Mouse (Mus musculus) ovary, postnatal 10 days (tissue): ENCODE measurements at regions not wholly inside any gene's neighbourhood (a gene's known extent, or its start where the extent isn't known, plus 50 kb on each side); places are given as distances from the start of the nearest gene placed in this dataset.

Source experiments
- DNase-seq: peaks from one replicate; pipeline ENCODE4 v3.0.0; 2022; ENCODE audit warnings: low spot score

DNA sequence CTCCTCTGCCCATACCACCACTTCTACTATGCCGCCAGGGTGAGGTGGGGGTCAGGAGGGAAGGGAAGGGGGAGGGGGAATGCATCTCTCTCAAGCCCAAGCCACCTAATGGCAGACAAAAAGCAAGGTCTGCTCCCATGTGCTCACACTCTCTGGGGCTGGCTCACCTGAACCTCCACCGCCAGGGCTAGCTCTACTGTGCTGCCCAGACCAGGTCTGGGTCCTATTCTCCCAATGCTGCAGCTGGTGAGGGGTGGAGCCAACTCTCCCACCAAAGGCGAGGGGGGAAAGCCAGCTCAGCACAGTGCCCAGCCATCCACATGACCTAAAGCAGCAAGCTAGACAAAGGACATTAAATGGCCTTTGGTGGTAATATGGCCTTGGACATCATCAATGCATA lies 158.6 kb downstream of the Chic2 start:
- no peak for DNase-seq

DNA sequence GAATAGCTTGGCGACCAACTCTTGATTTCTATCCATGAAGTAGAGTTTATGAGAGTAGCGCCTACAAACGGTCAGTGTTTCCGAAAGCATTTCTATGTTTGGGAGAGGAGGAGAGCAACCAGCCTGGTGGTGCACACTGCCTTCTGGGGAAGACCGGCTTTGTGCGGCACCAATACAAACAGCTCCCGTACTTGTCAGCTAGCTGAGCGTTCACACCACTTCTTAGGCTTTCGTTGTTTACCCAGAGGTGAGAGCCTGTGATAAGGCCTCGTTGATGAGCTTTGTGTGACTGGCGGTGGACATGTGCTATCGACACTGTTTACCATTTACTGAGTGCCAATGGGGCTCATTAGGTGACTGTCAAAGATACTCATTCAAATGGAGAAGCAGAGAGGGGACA lies 162.0 kb downstream of the Chic2 start:
- no peak for DNase-seq

DNA sequence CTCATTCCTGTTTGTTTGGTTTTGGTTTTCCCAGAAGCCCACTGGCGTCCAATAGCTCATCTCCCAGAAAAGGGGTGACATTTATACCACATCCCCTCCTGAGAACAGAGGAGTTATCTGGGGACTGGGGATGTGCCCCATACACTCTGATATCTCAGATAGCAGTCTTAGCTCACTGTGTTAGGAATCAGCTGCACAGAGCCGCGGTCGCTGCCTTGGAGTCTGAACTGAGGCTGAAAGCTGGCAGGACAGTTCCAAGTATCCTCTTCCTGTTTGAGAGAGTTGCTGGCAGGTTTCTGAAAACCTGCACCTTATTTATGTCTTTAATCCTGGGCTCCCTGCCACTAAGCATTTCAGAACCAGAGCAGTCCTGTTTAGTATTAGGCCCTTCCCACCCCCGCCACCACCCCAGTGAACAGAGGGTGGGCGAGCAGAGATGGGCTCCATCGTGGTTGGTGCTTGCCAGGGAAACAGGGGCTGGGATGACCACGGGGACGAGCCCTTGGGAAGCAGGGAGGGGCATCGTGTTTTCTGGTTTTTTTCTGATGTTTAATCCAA lies 163.8 kb downstream of the Chic2 start:
- no peak for DNase-seq

DNA sequence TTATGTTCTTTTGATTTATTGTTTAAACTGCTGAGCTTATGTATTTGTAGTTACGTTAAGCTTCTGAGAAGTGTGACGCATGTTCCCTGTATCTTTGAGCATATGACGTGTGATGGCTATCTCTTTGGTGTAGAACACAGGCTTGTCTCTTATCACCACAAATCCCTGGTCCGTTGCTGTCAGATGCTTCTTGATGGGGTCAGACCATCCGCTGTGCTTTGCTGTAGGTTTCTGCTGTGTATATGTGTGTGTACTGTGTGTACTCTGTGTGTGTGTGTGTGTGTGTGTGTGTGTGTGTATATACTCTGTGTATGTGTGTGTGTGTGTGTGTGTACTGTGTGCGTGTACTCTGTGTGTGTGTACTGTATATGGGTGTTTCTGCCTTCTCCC lies 164.5 kb downstream of the Chic2 start:
- DNase-seq = no peak

DNA sequence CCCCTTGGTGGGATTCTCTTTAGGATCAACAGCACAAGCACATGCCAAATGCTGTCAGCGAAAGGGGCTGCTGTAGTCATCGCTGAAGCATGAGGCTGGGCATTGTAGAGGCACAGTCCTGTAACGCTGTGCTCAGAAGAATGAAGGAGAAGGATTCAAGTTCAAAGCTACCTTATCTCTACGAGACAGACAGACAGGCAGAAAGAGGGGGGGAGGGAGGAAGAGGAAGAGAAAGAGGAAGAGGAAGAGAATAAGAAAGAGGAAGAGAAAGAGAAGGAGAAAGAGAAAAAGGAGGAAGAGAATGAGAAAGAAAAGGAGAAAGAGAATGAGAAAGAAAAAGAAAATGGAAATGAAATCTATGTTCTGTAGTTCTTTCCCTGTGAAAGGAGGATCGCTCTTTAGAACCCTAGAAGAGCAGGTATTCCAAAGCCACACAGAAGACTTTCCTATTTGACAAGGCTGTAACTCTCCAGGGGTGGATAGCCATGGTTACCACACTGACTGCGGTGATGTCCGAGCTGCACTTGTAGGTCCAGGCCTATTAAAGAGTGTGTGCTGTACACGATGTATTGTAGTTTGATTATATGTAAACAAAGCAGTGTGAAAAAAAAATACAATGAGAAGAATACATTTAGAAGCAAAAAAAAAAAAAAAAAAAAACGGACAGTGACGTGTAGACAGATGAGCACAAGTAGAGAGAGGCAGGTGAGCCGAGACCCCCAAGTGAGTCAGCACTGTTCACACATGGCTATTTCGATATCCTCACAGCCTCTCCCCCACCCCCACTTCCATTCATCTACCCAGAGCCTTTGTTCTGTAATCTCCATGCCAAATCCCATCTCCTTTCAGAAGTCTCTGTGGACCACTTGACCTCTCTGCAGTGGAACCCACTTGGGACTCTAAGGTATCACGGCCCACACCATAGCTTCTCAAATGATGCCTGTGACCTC lies 165.2 kb downstream of the Chic2 start:
- DNase-seq = no peak

DNA sequence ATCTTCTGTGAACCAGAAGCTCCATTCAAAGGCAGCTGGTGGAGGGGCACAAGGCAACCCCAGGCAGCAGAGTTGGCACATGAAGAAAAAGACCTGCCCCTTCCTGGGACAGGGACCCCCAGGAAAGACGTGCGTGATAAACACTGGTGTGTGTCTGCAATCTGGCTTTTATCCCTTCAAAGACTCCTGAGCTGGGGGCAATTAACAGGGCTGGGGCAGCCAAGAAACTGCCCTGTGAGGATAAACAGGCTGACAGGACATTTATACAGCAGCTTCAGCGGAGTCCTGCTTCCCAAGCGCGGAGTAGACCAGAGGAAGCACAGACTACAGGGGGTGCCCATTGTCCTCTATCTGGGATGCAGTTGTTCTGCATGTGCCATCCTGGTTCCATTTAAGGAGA lies 167.0 kb downstream of the Chic2 start:
- no peak for DNase-seq

DNA sequence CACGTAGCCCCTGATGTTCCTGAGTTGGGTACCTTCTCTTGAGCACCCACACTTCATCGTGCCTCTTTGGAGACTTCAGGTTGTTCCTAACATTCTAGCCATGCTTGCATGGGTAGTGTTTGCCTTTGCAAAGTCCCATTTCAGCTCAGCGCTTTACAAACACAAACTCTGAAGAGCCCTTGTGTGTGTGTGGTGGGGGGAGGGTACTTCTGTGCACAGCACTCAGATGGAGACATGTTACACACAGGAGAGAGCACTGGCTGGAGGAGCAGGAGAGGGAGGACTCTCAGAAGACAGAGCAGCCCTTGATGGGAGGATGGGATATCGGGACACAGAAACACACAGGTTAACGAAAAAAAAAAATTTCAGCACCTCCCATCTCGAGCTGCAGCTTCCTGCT lies 167.4 kb downstream of the Chic2 start:
- no peak for DNase-seq

DNA sequence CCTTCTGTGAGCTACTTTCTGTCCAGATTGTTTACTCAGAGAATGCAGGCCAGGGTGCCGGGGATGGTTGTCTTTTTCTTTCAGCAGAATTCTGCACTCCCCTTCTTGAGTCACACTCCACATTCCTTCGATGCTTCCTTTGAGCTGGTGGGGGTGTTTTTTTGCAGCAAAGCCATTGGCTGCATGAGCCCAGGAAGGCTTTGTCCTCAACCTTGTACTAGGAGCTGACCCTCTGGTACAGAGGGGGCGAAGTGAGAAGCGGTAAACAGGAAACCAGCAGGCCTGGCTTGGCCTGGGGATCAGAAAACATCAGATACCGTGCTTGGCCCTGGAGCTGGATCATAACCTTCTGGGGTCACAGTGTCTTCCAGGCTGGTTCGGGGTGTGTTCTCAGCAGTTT lies 169.9 kb downstream of the Chic2 start:
- no peak for DNase-seq

DNA sequence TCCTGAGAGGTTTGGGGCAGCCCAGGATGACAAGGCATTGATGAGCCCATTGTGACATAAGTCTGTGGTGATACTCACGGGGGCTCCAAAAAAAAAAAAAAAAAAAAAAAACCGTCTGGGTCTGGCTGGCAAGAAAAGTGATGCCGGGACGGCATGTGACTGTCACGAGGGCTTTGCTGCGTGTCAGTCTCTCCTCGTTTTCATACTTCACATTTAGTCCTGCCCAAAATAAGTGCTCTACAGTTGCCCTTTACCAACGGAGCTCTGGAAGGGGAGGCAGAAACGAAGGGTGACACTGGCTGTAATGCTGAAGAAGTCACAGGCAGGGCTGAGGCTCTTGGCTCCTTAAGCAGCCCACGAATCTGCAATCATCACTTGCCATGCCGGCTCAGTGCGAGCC lies 167.9 kb upstream of the Lnx1 start:
- no peak for DNase-seq

DNA sequence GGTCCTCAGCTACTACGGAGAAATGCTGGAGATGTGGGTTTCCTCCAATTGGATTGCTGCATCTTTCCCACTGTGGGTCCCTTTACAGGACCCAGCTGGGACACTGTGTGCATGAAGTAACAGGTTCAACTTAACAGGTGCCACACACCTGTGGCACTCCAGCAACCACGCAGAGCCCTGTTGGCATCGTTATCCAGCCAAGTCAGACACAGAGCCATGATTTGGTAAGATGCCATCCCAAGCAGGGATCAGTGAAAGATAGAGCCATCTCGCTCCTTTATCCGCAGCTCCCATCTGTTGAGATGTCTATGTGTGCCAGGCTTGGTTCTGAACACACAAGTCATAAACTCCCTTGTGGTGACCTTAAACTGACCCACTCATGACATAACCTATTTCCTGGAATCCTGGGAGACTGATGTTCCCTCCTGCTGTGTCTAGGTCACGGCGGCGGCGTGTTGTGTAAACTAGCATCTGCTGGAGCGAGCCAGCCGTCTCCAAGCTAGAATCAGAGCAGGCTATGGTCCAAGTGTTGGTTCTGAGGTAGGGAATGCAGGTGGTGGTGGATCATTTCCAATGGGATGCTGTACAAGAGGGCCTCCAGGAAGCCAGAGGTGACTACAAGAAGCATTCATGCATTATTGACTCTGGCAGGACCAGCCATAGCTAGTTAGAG lies 164.5 kb upstream of the Lnx1 start:
- DNase-seq = no peak

DNA sequence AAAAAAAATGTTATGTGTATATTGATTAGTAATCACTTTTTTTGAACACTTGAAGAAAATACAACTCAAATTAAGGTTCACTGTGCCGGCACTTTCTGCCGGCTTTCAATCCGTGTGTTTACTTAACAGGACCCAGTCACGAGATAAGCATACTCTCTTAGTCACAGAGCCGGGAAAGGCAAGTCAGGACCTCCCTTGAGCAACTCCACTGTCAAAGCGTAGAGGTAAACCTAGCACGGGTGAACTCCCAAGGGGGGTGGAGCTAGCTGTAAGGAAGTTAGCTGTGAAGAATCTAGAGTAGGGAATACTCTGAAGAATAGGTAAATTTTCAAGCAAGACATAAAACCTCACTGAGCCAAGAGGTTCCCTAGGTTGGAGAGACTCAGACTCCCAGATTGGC lies 164.0 kb upstream of the Lnx1 start:
- no peak for DNase-seq

DNA sequence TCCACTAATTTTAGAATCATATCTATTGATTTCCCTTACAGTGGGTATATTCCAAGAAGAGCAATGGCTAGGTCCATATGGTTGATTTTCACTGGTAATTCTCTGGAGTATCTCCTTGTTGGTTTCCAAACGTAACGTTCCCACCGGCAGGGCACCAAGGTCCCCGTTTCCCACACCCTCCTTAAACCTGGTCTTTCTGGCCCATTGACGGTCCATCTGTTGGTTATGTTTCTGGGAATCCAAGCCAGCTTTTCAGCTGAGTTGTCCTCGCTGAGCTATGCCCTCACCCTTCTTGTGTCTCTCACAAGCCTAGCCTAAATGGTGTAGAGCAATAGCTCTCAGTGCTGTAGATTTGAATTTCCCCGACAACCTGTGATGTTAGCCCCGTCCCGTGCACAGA lies 162.7 kb upstream of the Lnx1 start:
- no peak for DNase-seq

DNA sequence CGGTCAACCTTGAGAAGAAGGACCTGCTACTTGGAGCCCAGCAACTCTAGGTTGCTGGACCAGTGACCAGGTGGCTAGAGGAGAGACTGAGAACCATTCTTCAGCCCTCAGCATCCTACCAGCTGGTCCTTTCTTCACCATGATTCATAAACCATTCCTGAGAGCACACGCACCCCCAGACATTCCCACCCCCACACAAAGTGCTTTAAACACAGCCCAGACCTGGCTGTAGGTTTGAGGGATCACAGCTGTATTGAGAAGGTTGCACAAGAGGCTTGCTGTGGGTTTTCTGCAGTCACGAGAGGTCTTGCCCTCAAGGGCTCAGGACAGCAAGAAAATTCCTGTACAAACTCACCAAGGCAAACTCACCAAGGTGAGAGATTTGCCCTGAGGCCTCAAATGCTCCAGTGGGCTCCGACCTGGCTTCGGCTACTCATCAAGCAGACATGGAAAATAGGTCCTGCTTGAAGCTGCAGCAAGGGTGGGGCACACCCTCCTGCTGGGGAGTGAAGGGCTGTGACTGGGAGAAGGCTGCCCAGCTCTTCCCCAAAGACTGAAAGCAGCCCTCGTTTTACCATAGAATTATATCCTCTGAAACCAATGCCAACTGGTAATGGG lies 161.9 kb upstream of the Lnx1 start:
- no peak for DNase-seq

DNA sequence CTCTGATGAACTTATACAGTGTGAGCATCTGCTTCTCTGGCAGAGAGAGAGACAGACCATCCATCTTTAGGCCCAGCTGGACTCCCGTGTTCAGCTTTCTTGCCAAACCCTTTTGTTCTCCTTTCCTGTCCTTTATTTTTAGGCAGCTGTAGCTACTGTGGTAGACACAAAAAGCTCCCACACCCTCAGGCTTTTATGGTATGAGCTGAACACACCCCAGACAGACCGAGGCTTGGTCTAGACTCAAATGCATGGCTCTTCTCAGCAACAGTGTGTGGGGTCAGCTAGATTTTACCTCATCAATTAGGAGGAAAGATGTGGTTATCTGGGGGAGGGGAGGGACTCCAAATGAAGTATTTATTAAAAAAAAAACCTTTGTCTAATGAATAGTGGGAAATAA lies 158.6 kb upstream of the Lnx1 start:
- DNase-seq = no peak

DNA sequence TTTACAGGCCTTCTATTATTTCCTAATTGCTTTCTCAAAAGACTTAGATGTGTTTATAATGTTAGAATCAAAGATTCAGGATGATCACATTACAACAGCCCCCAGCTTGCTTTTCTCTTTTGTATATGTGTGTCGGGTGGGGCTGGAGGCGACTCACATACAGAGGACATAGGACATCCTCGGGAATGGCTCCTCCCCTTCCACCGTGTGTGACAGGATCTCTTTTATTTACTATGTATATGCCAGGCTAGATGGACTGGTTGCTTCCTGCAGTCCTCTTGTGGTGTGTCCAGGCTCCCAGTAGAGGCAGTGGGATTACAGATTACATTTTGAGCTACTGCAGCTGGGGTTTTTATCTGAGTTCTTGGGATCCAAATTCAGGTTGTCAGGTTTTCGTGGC lies 155.1 kb upstream of the Lnx1 start:
- DNase-seq = no peak

DNA sequence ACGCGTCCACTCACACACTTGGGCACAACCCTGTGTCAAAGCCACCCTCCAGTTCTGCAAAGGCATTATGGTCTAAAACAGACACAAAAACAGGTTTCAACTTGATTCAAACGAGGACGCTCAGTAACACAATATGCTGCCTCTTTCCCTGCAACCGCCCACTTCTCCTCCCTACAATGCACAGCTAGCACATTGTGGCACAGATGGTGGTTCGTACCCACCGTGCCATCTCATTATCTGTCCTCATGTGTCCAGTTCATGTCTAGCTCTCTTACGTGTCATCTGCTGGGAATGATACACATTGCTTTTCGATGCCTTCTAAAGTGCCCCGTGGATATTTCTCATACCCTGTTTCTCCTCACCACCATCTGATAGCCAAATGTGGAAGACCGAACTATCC lies 154.4 kb upstream of the Lnx1 start:
- DNase-seq = no peak

DNA sequence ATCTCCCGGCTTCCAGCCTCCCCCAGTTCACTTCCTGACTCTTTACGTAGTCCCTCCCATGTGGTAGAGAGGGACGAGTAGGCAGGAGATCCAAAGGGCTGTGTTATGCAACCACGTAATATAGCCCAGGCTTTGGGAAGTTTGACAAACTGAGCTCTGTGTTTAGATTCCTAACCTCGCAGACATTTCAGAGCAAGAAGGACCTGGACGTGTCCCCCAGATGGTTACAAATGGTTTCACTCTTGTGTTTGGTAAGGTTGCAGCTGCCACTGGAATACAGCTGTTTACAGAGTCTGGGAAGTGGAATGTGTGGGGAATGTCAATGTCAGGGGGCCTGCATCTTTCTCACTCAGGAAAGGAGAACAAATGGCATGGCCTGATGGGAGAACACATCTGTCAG lies 145.1 kb upstream of the Lnx1 start:
- DNase-seq = no peak

DNA sequence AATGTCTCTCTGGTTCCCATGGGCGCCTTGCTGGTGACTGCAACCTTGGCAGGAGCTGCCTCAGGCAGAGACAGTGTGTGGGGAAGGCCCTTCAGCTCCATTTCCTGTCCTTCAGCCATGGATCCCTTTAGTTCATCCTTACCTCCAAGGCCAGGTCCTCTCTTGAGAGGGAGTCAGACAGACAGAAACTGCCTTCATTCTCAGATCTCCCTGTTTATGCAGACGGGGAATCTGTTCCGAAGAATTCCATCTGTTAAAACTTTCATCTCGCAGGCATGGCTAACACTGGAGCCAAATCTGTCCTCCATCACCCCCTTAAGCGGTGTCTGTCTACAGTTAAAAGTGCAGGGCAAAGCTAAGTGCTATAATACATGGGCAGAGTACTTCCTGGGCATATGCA lies 144.0 kb upstream of the Lnx1 start:
- DNase-seq = no peak

DNA sequence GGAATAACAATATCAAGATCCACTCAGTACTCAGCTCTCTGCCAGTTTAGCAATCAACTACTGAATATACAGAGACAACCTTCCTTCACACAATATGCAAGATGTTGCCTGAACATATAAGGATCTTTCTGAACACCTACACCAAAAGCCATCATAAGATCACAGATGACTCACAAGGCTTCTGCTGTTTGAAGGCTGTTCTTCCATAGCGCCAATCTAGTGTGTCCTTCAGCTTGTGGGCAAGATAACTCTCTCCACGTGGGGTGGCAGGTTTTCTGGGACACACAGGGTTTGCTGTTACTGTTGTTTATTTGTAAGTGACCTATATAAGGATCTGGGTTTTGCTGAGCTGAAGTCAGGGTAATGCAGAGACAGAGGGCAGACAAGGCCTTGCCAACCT lies 131.7 kb upstream of the Lnx1 start:
- DNase-seq = no peak

DNA sequence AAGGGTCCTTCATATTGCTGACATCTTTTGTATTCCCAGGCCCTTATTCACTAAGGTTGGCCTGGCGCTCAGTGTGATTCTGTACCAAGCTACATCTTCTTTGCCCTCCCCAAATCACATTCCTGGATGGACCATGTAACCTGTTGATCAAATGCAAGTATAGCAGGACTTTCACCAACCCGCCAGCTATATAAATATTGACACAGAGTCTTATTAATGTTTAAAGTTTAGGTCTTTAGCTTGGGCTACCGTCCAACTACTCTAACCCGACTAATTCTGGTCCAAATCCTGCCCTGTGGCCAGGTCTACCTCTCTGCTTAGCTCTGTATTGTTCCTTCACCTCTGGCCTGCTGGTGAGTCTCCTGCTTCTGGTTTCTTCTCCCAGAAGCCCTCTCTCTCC lies 131.2 kb upstream of the Lnx1 start:
- DNase-seq = no peak

DNA sequence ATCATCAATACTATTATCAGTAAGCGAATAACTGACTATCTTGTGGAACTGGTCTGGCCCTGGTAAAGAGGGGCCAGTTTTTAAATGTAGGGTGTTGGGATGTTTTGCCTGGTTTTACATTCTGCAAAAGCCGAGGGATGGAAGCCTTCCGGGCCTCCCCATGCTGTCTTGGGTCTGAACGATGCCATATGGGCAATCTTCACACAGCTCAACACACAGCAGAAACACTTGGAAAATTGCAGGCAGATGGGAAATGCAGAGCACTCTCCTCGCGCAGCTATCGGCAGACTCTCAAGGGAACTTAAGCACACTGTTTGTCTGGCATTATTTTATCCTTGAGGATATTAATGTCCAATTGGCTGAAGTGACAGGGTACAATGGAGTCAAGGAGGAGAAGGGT lies 129.3 kb upstream of the Lnx1 start:
- DNase-seq = no peak

DNA sequence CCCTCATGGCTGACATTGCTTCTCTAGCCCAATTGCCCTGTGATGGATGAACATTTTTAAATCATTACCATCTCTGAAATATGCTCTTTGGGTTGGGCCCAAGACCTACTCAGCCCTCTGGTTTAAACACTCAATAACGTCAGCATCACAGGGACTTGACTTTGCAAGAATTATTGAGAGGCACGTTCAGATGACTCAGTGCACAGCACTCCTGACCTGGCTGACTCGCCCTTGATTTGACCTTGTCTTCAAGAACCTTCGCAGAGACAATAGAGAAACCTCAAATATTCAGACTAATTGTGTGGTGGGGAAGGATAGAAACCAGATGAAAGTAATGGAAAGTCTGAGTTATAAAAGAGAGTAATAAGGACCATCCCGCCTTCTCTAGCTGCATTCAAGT lies 127.9 kb upstream of the Lnx1 start:
- DNase-seq = no peak

DNA sequence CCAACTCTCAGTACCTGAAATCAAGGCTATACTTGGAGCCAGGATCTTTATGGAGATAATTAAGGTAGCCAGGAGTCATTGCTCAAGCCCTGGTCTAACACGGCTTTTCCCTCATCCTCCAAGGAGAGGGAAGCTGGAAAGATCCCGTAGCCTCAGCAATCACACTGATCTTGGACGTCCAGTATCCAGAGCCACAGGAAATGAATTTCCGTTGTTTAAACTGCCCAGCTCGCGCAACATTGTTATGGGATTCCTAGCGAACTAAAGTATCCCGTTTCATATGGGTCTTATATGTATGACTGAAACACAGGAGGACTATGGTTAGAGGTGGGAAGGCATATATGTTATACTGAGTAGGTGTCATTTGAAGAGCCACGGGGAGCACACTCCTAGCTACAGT lies 126.3 kb upstream of the Lnx1 start:
- DNase-seq = no peak
